Mouse (Mus musculus) gastrocnemius, postnatal 36 days (tissue): ENCODE results near the gene Ugt1a9. TPM values are rescaled to one million over a fixed set of nuclear protein-coding genes. Genes with fewer than 3 reads are reported as not detected.
A peak's percentile ranks its signal among the peaks of the same experiment; 100 is the strongest.
"Not testable (repeated sequence)": the region's sequence is repeated elsewhere in the genome, so short reads cannot be mapped to it uniquely, and the experiment has no call there.

ENCODE experiments used
- DNase-seq, 2 experiments: peaks; one replicate each; pipeline ENCODE4 v3.0.0; 2022
- intact Hi-C: fragments of 180-260 bp; cut with DNase I; formaldehyde crosslinking; loops from one replicate; pipeline ENCODE4 v1.15.1; 2025
- total RNA-seq, 2 experiments: library from RNA; stranded (reverse); gene quantifications; 2 replicates each; pipeline ENCODE4 v1.2.3; 2021

The Ugt1a9 gene
- total RNA-seq, 2 experiments from 2014 or later, result not detected

DNA sequence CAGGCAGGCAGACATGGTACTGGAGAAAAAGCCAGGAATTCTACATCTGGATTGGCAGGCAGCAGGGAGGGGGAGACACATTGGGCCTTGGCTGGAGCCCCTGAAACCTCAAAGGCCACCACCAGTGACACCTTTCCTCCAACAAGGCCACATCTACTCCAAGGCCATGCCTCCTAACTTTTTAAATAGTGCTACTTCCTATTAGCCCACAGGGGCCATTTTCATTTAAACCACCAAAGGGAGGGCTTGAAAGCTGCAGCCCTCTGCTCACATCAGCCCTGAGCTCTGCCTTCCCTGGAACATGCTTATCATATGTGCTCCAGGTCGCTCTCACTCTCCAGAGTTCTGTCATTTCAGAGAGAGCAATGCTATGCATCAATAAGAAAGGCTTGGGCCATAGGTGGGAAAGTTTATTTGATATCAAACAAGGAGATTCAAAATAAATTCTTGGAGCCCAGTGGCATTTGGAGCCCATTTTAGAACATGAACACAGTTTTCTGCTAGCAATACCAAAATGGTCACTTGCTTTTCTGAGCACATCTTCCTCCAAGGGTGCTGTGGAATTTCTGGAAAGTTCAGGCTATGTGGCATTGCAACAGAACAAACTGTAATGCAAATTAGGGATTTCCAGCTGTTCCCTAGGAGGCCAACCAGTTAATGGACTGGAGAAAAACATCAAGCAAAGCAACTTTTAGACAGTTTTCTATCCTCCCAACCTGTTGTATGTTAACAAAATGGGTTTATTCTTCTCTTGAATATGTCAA lies 34.2 kb downstream of the Ugt1a9 start:
- intact Hi-C loops, result no loop called here
- DNase-seq, result no peak

DNA sequence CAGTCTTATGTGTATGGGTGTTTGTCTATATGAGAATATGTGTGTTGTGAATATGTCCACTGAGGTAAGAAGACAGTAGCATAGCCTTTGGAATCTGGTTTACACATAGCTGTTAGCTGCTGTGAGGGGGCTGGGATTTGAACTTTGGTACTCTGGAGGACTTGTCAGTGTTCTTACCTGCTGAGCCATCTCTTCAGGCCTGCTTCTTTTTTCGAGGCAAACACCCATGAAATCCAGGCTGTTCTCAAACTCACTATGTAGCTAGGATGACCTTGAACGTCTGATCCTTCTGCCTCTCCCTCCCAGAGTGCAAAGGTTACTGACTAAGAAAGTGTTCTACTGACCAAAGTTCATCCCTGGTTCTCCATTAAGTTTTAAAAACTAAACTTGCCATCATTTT lies 35.1 kb downstream of the Ugt1a9 start:
- no peak for DNase-seq
- intact Hi-C loops, result no loop called here

DNA sequence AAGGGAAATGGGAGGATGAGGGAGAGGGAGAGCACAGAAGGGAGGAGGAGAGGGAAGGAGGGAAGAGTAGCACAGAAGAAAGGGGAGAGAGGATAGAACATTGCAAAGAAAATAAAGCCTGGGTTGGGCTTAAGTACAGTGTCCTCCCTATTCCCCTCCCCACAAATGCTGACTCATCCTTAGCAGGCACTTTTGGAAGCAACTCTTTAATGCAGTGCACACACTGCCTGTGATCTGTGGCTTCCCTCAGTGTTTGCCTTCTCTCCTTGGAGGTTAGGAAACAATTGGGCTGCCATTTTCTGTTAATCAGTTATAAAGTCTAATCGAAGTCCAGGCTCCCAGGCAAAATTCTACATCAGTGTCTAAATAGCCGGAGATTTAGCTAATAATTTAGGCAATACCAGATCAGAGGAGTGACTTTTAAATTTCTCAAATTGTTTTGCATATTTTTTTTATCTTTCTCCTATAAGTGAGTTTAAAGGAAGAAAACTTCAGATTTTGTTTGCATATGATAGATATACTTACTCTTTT lies 38.5 kb downstream of the Ugt1a9 start:
- DNase-seq, intact Hi-C loops: not testable (repeated sequence)

DNA sequence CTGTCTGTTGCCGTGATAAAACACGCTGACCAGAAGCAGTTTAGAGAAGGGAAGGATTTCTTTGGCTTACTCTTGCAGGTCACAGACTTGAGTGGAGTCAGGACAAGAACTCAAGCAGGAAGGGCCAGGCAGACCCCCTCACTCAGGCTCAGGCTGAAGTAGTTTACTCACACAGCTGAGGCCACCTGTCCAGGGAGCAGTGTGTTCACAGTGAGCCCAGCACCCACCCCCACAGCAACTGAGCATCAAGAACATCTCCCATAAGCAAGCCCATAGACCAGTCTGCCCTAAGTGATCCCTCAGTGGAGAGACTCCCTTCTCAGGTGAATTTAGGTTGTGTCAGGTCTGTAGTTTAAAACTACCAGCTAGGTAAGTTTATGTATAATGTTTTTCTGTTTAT lies 39.0 kb downstream of the Ugt1a9 start:
- intact Hi-C loops, DNase-seq: not testable (repeated sequence)

DNA sequence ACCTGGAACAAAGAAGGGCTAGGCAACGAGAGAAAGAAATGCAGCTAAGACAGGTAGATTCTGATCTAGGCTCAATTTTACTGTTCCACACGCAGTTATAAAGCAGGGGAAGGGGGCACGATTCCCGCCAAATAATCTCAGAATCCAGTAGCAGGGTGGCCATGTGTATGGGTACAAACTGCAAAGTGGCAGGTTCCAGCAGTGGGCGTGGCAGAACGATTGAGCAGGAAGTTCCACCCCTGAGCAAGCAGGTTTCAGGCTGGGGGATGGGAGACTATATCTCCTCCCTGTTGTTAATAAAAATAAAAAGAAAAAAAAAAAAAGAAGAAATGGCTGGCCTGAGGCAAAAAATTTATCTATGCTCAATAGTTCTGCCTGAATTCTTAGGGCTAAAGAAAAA lies 42.2 kb downstream of the Ugt1a9 start:
- DNase-seq, intact Hi-C loops: not testable (repeated sequence)

DNA sequence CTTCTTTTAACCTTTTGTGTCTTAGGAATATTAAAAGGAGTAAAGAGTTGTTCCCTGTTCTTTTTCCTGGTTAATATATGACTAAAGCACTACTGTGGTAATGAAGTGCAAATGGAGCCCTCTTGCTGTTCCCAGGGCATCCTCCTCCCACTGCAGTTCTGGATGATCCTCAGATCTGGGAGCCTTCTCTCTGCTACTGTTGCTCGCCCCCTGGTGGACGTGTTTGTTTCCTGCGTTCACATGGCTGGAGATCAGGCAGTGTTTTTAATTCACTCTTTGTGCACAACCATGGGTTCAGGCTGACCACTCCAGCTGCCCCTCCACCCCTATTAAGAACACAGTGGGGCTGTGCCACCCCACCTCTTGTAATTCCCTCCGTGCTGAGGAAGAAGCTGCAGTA lies 50.0 kb downstream of the Ugt1a9 start:
- DNase-seq, intact Hi-C loops: not testable (repeated sequence)

DNA sequence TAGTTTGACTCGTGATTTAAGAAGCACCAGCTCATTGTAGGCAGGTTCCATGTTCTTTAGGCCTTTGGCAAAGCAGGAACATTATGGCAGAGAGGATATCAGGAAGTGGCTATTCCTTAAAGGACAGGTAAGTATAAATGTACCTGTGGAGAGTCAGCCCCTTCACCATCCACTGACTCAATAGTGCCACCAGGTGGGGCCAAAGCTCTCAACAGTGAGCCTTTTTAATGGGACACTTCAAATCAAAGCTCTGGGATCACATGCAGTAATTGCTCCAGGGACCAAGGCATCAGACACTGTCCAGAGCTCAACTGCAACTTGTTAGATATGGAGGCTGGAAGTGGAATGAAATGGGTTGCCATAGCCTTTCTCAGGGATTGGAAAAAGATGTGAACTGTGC lies 50.9 kb downstream of the Ugt1a9 start:
- DNase-seq, intact Hi-C loops: not testable (repeated sequence)

DNA sequence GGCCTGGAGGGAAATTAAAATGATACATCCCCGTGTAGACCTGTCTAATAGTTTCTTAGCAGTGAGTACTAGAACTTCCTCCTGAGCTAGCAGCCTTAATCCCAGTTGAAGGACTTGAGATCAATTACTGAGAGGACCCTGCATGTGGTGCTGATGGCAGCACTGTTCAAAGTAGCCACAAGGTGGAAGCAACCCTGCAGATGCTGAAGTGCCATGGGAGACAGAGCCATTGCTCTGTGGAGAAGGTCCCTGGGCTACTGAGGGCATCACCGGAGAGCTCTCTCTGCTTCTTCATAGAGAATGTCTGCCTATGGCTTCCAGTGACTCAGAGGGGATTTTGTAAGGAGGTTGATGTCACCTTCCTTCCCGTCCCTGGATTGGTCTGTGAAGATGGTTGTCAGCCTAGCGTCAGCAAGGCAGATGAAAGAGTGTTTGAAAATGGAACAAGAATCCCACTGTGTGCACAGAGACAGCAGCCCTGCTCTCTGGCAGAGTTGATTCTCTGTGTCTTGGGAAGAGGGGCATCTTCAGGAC lies 55.3 kb downstream of the Ugt1a9 start:
- intact Hi-C loops, DNase-seq: not testable (repeated sequence)

DNA sequence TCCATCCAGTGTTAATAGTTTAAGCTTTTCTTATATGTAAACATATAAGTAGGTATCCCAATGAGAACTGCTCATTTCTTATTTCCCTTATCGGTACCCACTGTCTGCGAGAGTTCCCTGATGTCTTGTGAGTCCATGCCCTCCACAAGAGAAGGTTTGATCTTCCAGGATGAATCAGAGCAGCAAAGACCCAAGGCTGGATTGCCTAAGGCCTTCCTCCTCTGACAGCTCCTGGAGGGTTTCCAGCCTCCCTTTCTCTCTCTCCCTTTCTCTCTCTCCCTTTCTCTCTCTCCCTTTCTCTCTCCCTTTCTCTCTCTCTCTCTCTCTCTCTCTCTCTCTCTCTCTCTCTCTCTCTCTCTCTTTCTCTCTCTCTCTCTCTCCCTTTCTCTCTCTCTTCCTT lies 58.5 kb downstream of the Ugt1a9 start:
- DNase-seq, intact Hi-C loops: not testable (repeated sequence)

DNA sequence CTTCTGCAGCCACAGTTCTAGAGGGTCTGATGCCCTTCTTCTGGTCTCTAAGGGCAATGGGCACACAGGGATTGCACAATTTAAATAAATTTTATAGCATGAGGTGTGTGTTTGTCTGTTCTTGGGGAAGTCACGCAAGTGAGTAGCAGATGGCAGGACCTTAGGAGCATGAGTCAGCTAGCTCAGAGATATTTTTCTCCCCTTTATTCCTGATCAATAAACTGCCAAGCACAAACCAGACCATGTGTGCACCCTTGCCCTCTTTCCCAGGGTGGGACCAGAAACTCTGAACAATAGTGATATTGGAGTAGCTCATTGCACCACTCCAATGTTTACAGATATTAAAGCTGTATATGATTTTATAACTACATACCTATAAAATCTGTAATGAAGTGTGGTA lies 59.6 kb downstream of the Ugt1a9 start:
- DNase-seq, intact Hi-C loops: not testable (repeated sequence)

DNA sequence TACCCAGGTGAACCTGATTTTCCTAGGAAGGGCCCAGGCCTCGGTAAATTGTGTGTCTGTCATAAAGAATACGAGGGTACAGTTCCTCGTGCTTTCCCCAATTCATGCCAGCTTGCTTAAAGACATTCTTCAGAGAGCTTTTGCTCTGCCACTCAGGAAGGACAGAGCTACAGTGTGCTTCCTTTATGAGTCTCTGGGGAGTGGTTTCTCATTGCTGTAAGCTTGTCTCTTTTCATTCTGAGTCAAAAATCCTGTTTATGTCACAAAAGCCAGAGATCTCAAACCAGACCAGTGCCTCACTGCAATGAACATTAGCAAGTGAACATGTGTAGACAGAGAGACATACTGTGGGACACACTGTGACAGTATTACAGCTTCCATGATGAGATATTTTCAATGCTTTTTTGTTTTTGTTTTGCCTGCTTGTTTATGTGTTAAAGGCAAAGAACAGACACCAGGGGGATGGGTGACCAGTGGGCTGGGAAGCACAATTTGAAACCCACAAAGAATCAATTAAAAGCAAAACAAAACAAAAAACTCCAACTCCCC lies 63.4 kb downstream of the Ugt1a9 start:
- DNase-seq, result no peak
- intact Hi-C loops, result no loop called here

DNA sequence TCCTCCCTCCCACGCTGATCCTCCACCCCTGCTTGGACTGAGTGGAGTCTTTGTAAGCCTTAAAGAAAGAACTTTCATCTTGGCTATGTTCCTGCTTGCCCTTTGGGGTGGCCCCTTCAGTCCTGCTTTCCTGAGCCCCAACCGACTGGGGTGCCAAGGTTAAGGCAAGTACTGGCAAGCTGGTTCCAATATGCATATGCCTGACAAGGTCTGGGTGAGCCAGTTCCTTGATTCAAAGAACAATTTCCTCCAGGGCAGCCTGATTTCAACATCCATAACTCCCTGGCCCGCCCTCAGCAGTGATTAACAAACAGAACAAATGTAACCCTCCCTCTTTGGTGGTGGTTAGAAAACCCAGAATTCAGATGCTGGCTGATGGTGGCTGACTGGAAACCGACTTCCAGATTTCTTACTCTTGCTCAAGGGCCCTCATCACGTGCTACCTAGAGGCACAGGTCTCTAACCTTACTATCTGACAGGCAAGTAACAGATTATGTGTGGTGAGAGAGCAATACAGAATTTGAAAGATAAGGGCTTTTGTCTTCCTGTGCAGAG lies 63.9 kb downstream of the Ugt1a9 start, which contains the start of gene Ugt1a6a:
Gene Ugt1a6a, plus strand, starts transcription at position 353 of the 555 bp plus-strand sequence.
- intact Hi-C loops, result not testable (repeated sequence)
- peak in 1 of 2 experiments; percentile 27 for DNase-seq

DNA sequence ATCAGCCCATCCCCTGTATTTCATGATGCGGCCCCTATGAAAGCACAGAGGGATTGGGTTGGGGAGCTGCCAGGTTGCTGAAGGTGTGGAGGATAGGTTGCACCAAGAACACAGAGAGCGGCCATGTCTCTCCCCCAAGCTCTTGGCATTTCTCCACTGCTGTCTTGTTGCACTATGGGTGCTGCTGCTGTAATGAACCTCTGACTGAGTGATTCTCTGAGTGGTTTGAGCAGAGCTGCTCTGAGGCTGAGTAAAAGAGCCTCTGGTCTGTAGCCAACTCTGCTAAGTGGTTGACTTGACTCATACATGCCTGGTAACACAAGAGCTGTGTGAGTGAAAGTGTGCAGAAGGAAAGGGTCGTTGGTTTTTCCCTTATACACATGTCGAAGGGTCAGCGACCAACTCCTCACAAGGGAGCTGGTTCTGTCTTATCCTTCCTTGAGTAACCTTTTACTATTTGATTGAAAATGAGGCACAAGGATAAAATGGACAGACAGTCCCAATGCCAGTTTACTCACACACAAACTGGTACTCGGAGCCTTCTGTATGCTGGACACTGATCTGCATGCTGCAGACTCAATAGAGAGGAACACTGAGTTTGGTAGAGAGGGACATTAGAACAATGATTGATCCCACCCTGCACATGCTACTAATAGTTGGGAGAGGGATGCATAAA lies 64.8 kb downstream of the Ugt1a9 start:
- DNase-seq, intact Hi-C loops: not testable (repeated sequence)

DNA sequence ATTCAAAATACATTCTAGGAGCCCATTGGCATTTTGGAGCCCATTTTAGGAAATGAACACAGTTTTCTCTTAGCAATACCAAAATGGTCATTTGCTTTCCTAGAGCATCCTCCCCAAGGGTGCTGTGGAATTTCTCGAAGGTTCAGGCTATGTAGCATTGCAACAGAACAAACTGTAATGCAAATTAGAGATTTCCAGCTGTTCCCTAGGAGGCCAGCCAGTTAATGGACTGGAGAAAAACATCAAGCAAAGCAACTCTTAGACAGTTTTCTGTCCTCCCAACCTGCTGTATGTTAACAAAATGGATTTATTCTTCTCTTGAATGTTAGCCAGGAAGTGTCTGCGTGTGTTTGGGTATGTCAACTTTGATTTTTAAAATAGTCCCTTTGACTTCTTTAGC lies 66.0 kb downstream of the Ugt1a9 start:
- intact Hi-C loops, result no loop called here
- no peak for DNase-seq

DNA sequence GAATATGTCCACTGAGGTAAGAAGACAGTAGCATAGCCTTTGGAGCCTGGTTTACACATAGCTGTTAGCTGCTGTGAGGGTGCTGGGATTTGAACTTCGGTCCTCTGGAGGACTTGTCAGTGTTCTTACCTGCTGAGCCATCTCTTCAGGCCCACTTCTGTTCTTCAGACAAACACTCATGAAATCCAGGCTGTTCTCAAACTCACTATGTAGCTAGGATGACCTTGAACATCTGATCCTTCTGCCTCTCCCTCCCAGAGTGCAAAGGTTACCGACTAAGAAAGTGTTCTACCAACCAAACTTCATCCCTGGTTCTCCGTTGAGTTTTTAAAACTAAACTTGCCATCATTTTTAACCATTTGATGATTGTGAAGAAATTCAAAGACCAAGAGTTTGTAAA lies 66.7 kb downstream of the Ugt1a9 start:
- DNase-seq, result no peak
- intact Hi-C loops, result no loop called here

DNA sequence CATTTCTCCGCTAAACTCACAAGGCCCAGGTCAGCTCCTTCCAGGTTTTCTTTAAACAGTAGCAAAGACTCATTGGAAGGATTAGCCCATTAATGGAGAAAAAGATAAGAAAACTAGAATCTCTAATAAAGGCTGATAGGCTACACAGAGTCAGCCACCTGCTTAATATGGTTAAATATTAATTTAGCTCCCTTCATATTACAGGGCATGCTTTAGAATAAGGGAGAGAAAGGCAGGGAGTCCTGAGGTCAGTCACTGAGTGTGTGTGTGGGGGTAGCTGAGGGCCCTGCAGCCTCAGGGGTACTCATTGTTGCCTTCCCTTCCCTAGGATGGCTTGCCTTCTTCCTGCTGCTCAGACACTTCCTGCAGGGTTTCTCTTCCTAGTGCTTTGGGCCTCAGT lies 67.5 kb downstream of the Ugt1a9 start:
- intact Hi-C loops, result no loop called here
- DNase-seq, result no peak

DNA sequence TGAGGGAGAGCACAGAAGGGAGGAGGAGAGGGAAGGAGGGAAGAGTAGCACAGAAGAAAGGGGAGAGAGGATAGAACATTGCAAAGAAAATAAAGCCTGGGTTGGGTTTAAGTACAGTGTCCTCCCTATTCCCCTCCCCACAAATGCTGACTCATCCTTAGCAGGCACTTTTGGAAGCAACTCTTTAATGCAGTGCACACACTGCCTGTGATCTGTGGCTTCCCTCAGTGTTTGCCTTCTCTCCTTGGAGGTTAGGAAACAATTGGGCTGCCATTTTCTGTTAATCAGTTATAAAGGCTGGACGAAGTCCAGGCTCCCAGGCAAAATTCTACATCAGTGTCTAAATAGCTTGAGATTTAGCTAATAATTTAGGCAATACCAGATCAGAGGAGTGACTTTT lies 69.9 kb downstream of the Ugt1a9 start:
- DNase-seq, intact Hi-C loops: not testable (repeated sequence)

DNA sequence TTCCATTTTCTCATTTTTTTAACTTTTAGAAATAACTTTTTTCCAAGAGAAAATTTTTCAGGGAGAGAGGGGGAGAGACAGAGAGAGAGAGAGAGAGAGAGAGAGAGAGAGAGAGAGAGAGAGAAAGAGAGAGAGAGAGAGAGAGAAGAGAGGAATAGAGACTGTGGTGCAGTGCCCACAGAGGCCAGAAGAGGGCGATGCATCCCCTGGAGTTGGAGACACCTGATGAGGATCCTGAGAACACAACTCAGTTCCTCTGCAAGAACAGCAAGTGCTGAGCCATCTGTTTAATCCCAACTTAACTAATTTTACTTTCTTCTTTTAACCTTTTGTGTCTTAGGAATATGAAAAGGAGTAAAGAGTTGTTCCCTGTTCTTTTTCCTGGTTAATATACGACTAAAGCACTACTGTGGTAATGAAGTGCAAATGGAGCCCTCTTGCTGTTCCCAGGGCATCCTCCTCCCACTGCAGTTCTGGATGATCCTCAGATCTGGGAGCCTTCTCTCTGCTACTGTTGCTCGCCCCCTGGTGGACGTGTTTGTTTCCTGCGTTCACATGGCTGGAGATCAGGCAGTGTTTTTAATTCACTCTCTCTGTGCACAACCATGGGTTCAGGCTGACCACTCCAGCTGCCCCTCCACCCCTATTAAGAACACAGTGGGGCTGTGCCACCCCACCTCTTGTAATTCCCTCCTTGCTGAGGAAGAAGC lies 73.5 kb downstream of the Ugt1a9 start:
- intact Hi-C loops, DNase-seq: not testable (repeated sequence)

DNA sequence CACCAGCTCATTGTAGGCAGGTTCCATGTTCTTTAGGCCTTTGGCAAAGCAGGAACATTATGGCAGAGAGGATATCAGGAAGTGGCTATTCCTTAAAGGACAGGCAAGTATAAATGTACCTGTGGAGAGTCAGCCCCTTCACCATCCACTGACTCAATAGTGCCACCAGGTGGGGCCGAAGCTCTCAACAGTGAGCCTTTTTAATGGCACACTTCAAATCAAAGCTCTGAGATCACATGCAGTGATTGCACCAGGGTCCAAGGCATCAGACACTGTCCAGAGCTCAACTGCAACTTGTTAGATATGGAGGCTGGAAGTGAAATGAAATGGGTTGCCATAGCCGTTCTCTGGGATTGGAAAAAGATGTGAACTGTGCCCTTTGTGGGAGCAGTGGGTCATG lies 74.7 kb downstream of the Ugt1a9 start:
- intact Hi-C loops, DNase-seq: not testable (repeated sequence)

DNA sequence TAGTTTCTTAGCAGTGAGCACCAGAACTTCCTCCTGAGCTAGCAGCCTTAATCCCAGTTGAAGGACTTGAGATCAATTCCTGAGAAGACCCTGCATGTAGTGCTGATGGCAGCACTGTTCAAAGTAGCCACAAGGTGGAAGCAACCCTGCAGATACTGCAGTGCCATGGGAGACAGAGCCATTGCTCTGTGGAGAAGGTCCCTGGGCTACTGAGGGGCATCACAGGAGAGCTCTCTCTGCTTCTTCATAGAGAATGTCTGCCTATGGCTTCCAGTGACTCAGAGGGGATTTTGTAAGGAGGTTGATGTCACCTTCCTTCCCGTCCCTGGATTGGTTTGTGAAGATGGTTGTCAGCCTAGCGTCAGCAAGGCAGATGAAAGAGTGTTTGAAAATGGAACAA lies 79.5 kb downstream of the Ugt1a9 start:
- intact Hi-C loops, DNase-seq: not testable (repeated sequence)
